Mouse (Mus musculus): ENCODE measurements around the gene Rnf150. TPM values are rescaled to one million over a fixed set of nuclear protein-coding genes. Genes with fewer than 3 reads are reported as not detected.

Gene Rnf150
- polyA plus RNA-seq, 1 experiment from 2014 or later, result 2.1 TPM

- Histone ChIP-seq H3K36me3 (ENCODE audit: control insufficient read depth, insufficient read depth, low read length) (no peaks in the 10 kb centered on the region), H3K9me3 (replicated peaks; ENCODE audit: control insufficient read depth, low read length, poor library complexity, severe bottlenecking) (no peaks in the 10 kb centered on the region), H3K4me1 (ENCODE audit: control insufficient read depth, insufficient read depth, low read length) (peaks cover 2% of the 10 kb centered on the region; the same call in 1 of the 2 replicates), H3K9ac (ENCODE audit: low read depth, low read length) (no peak overlapping the region), H3K4me3 (ENCODE audit: low read depth, low read length) (no peak overlapping the region), H3K27me3 (ENCODE audit: control insufficient read depth, insufficient read depth, low read depth, low read length) (no peaks in the 10 kb centered on the region), H3K4me2 (ENCODE audit: low read length) (no peak overlapping the region), H3K27ac (ENCODE audit: low read length) (no peak overlapping the region)
- no peak for ATAC-seq
- 76% methylated on average over 3 of the region's 3 CpGs for WGBS
Observed at GRCm38 (mm10) chr8:82945867-82946266, 82.7 kb downstream of the Rnf150 start.

- Histone ChIP-seq H3K9me3 (replicated peaks; ENCODE audit: control insufficient read depth, low read length, poor library complexity, severe bottlenecking) (no peaks in the 10 kb centered on the region), H3K36me3 (ENCODE audit: control insufficient read depth, insufficient read depth, low read length) (no peaks in the 10 kb centered on the region), H3K9ac (ENCODE audit: low read depth, low read length) (no peak overlapping the region), H3K4me2 (ENCODE audit: low read length) (no peak overlapping the region), H3K4me3 (ENCODE audit: low read depth, low read length) (no peak overlapping the region), H3K4me1 (ENCODE audit: control insufficient read depth, insufficient read depth, low read length) (peaks cover 2% of the 10 kb centered on the region; the same call in 1 of the 2 replicates), H3K27me3 (ENCODE audit: control insufficient read depth, insufficient read depth, low read depth, low read length) (no peaks in the 10 kb centered on the region), H3K27ac (ENCODE audit: low read length) (no peak overlapping the region)
- no peak for ATAC-seq
- WGBS, result 94% methylated on average over 1 of the region's 1 CpGs
Observed at GRCm38 (mm10) chr8:82946658-82947057, 83.5 kb downstream of the Rnf150 start.

- Histone ChIP-seq H3K27ac (ENCODE audit: low read length) (no peak overlapping the region), H3K27me3 (ENCODE audit: control insufficient read depth, insufficient read depth, low read depth, low read length) (no peaks in the 10 kb centered on the region), H3K9ac (ENCODE audit: low read depth, low read length) (no peak overlapping the region), H3K36me3 (ENCODE audit: control insufficient read depth, insufficient read depth, low read length) (no peaks in the 10 kb centered on the region), H3K4me1 (ENCODE audit: control insufficient read depth, insufficient read depth, low read length) (0 out of 2 replicates have a peak, but pooled peaks cover 4% of the 10 kb centered on the region), H3K4me3 (ENCODE audit: low read depth, low read length) (no peak overlapping the region), H3K4me2 (ENCODE audit: low read length) (no peak overlapping the region), H3K9me3 (replicated peaks; ENCODE audit: control insufficient read depth, low read length, poor library complexity, severe bottlenecking) (no peaks in the 10 kb centered on the region)
- 54% methylated on average over 7 of the region's 7 CpGs for WGBS
- no peak for ATAC-seq
Observed at GRCm38 (mm10) chr8:82955162-82955754, 92.1 kb downstream of the Rnf150 start.

GRCm38 (mm10) chr8:82959491-82959890 lies 96.3 kb downstream of the Rnf150 start:
- Histone ChIP-seq H3K9me3 (replicated peaks; ENCODE audit: control insufficient read depth, low read length, poor library complexity, severe bottlenecking) (no peaks in the 10 kb centered on the region), H3K9ac (ENCODE audit: low read depth, low read length) (no peak overlapping the region), H3K27ac (ENCODE audit: low read length) (no peak overlapping the region), H3K36me3 (ENCODE audit: control insufficient read depth, insufficient read depth, low read length) (no peaks in the 10 kb centered on the region), H3K4me2 (ENCODE audit: low read length) (no peak overlapping the region), H3K4me1 (ENCODE audit: control insufficient read depth, insufficient read depth, low read length) (0 out of 2 replicates have a peak, but pooled peaks cover 4% of the 10 kb centered on the region), H3K4me3 (ENCODE audit: low read depth, low read length) (no peak overlapping the region), H3K27me3 (ENCODE audit: control insufficient read depth, insufficient read depth, low read depth, low read length) (no peaks in the 10 kb centered on the region)
- 88% methylated on average over 3 of the region's 3 CpGs for WGBS
- no peak for ATAC-seq

GRCm38 (mm10) chr8:82959980-82960610 lies 96.9 kb downstream of the Rnf150 start:
- H3K4me1 ChIP-seq (ENCODE audit: control insufficient read depth, insufficient read depth, low read length), result 0 out of 2 replicates have a peak, but pooled peaks cover 4% of the 10 kb centered on the region
- H3K27me3 ChIP-seq (ENCODE audit: control insufficient read depth, insufficient read depth, low read depth, low read length), result no peaks in the 10 kb centered on the region
- 100% methylated on average over 2 of the region's 2 CpGs for WGBS
- H3K36me3 ChIP-seq (ENCODE audit: control insufficient read depth, insufficient read depth, low read length), result no peaks in the 10 kb centered on the region
- H3K4me2 ChIP-seq (ENCODE audit: low read length), result no peak overlapping the region
- no peaks in the 10 kb centered on the region for H3K9me3 ChIP-seq (replicated peaks; ENCODE audit: control insufficient read depth, low read length, poor library complexity, severe bottlenecking)
- no peak for ATAC-seq
- no peak overlapping the region for H3K4me3 ChIP-seq (ENCODE audit: low read depth, low read length)
- no peak overlapping the region for H3K9ac ChIP-seq (ENCODE audit: low read depth, low read length)
- no peak overlapping the region for H3K27ac ChIP-seq (ENCODE audit: low read length)

- Histone ChIP-seq H3K36me3 (ENCODE audit: control insufficient read depth, insufficient read depth, low read length) (no peaks in the 10 kb centered on the region), H3K4me2 (ENCODE audit: low read length) (no peak overlapping the region), H3K9me3 (replicated peaks; ENCODE audit: control insufficient read depth, low read length, poor library complexity, severe bottlenecking) (no peaks in the 10 kb centered on the region), H3K4me3 (ENCODE audit: low read depth, low read length) (no peak overlapping the region), H3K27me3 (ENCODE audit: control insufficient read depth, insufficient read depth, low read depth, low read length) (no peaks in the 10 kb centered on the region), H3K27ac (ENCODE audit: low read length) (no peak overlapping the region), H3K9ac (ENCODE audit: low read depth, low read length) (no peak overlapping the region), H3K4me1 (ENCODE audit: control insufficient read depth, insufficient read depth, low read length) (no peaks in the 10 kb centered on the region)
- no peak for ATAC-seq
- WGBS, result 82% methylated on average over 2 of the region's 2 CpGs
Observed at GRCm38 (mm10) chr8:82964537-82964936, 101.4 kb downstream of the Rnf150 start.

- H3K4me3 ChIP-seq (ENCODE audit: low read depth, low read length), result no peak overlapping the region
- no peaks in the 10 kb centered on the region for H3K36me3 ChIP-seq (ENCODE audit: control insufficient read depth, insufficient read depth, low read length)
- H3K4me1 ChIP-seq (ENCODE audit: control insufficient read depth, insufficient read depth, low read length), result peaks cover 8% of the 10 kb centered on the region
- H3K27me3 ChIP-seq (ENCODE audit: control insufficient read depth, insufficient read depth, low read depth, low read length), result no peaks in the 10 kb centered on the region
- no peak overlapping the region for H3K9ac ChIP-seq (ENCODE audit: low read depth, low read length)
- H3K27ac ChIP-seq (ENCODE audit: low read length), result no peak overlapping the region
- ATAC-seq, result no peak
- H3K9me3 ChIP-seq (replicated peaks; ENCODE audit: control insufficient read depth, low read length, poor library complexity, severe bottlenecking), result no peaks in the 10 kb centered on the region
- H3K4me2 ChIP-seq (ENCODE audit: low read length), result no peak overlapping the region
- WGBS, result 72% methylated on average over 8 of the region's 8 CpGs
Observed at GRCm38 (mm10) chr8:82967879-82968678, 104.9 kb downstream of the Rnf150 start.

- peaks cover 14% of the 10 kb centered on the region for H3K4me1 ChIP-seq (ENCODE audit: control insufficient read depth, insufficient read depth, low read length)
- no peak overlapping the region for H3K27ac ChIP-seq (ENCODE audit: low read length)
- 32% methylated on average over 3 of the region's 3 CpGs for WGBS
- H3K9ac ChIP-seq (ENCODE audit: low read depth, low read length), result no peak overlapping the region
- no peaks in the 10 kb centered on the region for H3K27me3 ChIP-seq (ENCODE audit: control insufficient read depth, insufficient read depth, low read depth, low read length)
- no peaks in the 10 kb centered on the region for H3K36me3 ChIP-seq (ENCODE audit: control insufficient read depth, insufficient read depth, low read length)
- no peaks in the 10 kb centered on the region for H3K9me3 ChIP-seq (replicated peaks; ENCODE audit: control insufficient read depth, low read length, poor library complexity, severe bottlenecking)
- no peak overlapping the region for H3K4me2 ChIP-seq (ENCODE audit: low read length)
- H3K4me3 ChIP-seq (ENCODE audit: low read depth, low read length), result no peak overlapping the region
- ATAC-seq, result 0 out of 2 replicates have a peak, but pooled peaks have one; percentile 38
Observed at GRCm38 (mm10) chr8:82969967-82970366, 106.8 kb downstream of the Rnf150 start.

GRCm38 (mm10) chr8:82972812-82973211 lies 109.7 kb downstream of the Rnf150 start:
- Histone ChIP-seq H3K4me3 (ENCODE audit: low read depth, low read length) (no peak overlapping the region), H3K27me3 (ENCODE audit: control insufficient read depth, insufficient read depth, low read depth, low read length) (no peaks in the 10 kb centered on the region), H3K4me1 (ENCODE audit: control insufficient read depth, insufficient read depth, low read length) (peaks cover 14% of the 10 kb centered on the region), H3K9me3 (replicated peaks; ENCODE audit: control insufficient read depth, low read length, poor library complexity, severe bottlenecking) (no peaks in the 10 kb centered on the region), H3K27ac (ENCODE audit: low read length) (no peak overlapping the region), H3K36me3 (ENCODE audit: control insufficient read depth, insufficient read depth, low read length) (no peaks in the 10 kb centered on the region), H3K4me2 (ENCODE audit: low read length) (no peak overlapping the region), H3K9ac (ENCODE audit: low read depth, low read length) (no peak overlapping the region)
- 67% methylated on average over 3 of the region's 3 CpGs for WGBS
- 0 out of 2 replicates have a peak, but pooled peaks have one; percentile 29 for ATAC-seq
